Mouse (Mus musculus) myocyte (in vitro differentiated cells): Measurements from ENCODE around the gene Stard13.

Experiments
- CEBPB ChIP-seq: IDR thresholded peaks from 2 replicates; pipeline ENCODE4 v1.6.1; 2011; ENCODE audit warnings: mild to moderate bottlenecking, moderate library complexity; ENCODE audit not compliant: poor library complexity, insufficient read depth, severe bottlenecking
- E2F4 ChIP-seq: IDR thresholded peaks from one replicate; pipeline ENCODE4 v1.6.1; 2011; ENCODE audit warnings: mild to moderate bottlenecking, control low read depth, moderate library complexity; ENCODE audit not compliant: insufficient read depth
- MAX ChIP-seq: IDR thresholded peaks from one replicate; pipeline ENCODE4 v1.6.1; 2011; ENCODE audit warnings: low read depth, mild to moderate bottlenecking, control low read depth
- MYOD1 ChIP-seq, 3 experiments: IDR thresholded peaks; one replicate each; pipeline ENCODE4 v1.6.1; 2011; ENCODE audit warnings: control low read depth in 2 of 3, low read depth in 2 of 3, mild to moderate bottlenecking in 2 of 3, moderate library complexity in 1 of 3; ENCODE audit not compliant: insufficient read length in 2 of 3, control insufficient read depth in 1 of 3
- MYOG ChIP-seq, 3 experiments: IDR thresholded peaks; one replicate each; pipeline ENCODE4 v1.6.1; 2011; ENCODE audit warnings: control low read depth in 2 of 3, low read depth in 2 of 3, mild to moderate bottlenecking in 2 of 3; ENCODE audit not compliant: insufficient read length in 2 of 3, control insufficient read depth in 1 of 3, insufficient read depth in 1 of 3
- POLR2A ChIP-seq: IDR thresholded peaks from one replicate; pipeline ENCODE4 v1.6.1; 2011; ENCODE audit warnings: low read depth, mild to moderate bottlenecking, control low read depth, moderate library complexity; ENCODE audit not compliant: insufficient read length
- POLR2AphosphoS2 ChIP-seq: IDR thresholded peaks from one replicate; pipeline ENCODE4 v1.6.1; 2011; ENCODE audit warnings: low read depth, control low read depth; ENCODE audit not compliant: insufficient read length
- REST ChIP-seq: IDR thresholded peaks from one replicate; pipeline ENCODE4 v1.6.1; 2011; ENCODE audit warnings: mild to moderate bottlenecking, control low read depth, moderate library complexity; ENCODE audit not compliant: insufficient read depth, insufficient read length
- TCF12 ChIP-seq: IDR thresholded peaks from one replicate; pipeline ENCODE4 v1.6.1; 2011; ENCODE audit warnings: mild to moderate bottlenecking, control low read depth; ENCODE audit not compliant: poor library complexity, insufficient read depth, severe bottlenecking
- TCF3 ChIP-seq: IDR thresholded peaks from one replicate; pipeline ENCODE4 v1.6.1; 2011; ENCODE audit warnings: low read depth, control low read depth; ENCODE audit not compliant: insufficient read length

GRCm38 (mm10) chr5:151104354-151105053 is 129.1 kb downstream of the Stard13 start:
- no peak for TF ChIP-seq CEBPB
- no peak for TF ChIP-seq POLR2A
- no peak for TF ChIP-seq REST
- TF ChIP-seq POLR2AphosphoS2, result no peak
- TF ChIP-seq E2F4, result no peak
- TF ChIP-seq MYOG (IDR thresholded peaks at IDR 0.05; ENCODE audit: control insufficient read depth in 1 of 3, insufficient read depth in 1 of 3, insufficient read length in 2 of 3, low read depth in 2 of 3), result no peak
- TF ChIP-seq TCF3, result no peak
- peak in 1 of 3 experiments; percentile 71 for TF ChIP-seq MYOD1 (IDR thresholded peaks at IDR 0.05; ENCODE audit: control insufficient read depth in 1 of 3, insufficient read length in 2 of 3, low read depth in 2 of 3)
- no peak for TF ChIP-seq MAX
- no peak for TF ChIP-seq TCF12
